Mouse (Mus musculus) myocyte (in vitro differentiated cells): ENCODE measurements around the gene Ubap2.
A peak's percentile ranks its signal among the peaks of the same experiment; 100 is the strongest.

Experiments used
- CEBPB ChIP-seq: IDR thresholded peaks from 2 replicates; pipeline ENCODE4 v1.6.1; 2011; ENCODE audit warnings: mild to moderate bottlenecking, moderate library complexity; ENCODE audit not compliant: poor library complexity, insufficient read depth, severe bottlenecking
- E2F4 ChIP-seq: IDR thresholded peaks from one replicate; pipeline ENCODE4 v1.6.1; 2011; ENCODE audit warnings: mild to moderate bottlenecking, control low read depth, moderate library complexity; ENCODE audit not compliant: insufficient read depth
- MAX ChIP-seq: IDR thresholded peaks from one replicate; pipeline ENCODE4 v1.6.1; 2011; ENCODE audit warnings: low read depth, mild to moderate bottlenecking, control low read depth
- MYOG ChIP-seq, 3 experiments: IDR thresholded peaks; one replicate each; pipeline ENCODE4 v1.6.1; 2011; ENCODE audit warnings: control low read depth in 2 of 3, low read depth in 2 of 3, mild to moderate bottlenecking in 2 of 3; ENCODE audit not compliant: insufficient read length in 2 of 3, control insufficient read depth in 1 of 3, insufficient read depth in 1 of 3
- POLR2A ChIP-seq: IDR thresholded peaks from one replicate; pipeline ENCODE4 v1.6.1; 2011; ENCODE audit warnings: low read depth, mild to moderate bottlenecking, control low read depth, moderate library complexity; ENCODE audit not compliant: insufficient read length
- POLR2AphosphoS2 ChIP-seq: IDR thresholded peaks from one replicate; pipeline ENCODE4 v1.6.1; 2011; ENCODE audit warnings: low read depth, control low read depth; ENCODE audit not compliant: insufficient read length
- REST ChIP-seq: IDR thresholded peaks from one replicate; pipeline ENCODE4 v1.6.1; 2011; ENCODE audit warnings: mild to moderate bottlenecking, control low read depth, moderate library complexity; ENCODE audit not compliant: insufficient read depth, insufficient read length
- TCF12 ChIP-seq: IDR thresholded peaks from one replicate; pipeline ENCODE4 v1.6.1; 2011; ENCODE audit warnings: mild to moderate bottlenecking, control low read depth; ENCODE audit not compliant: poor library complexity, insufficient read depth, severe bottlenecking
- USF1 ChIP-seq: IDR thresholded peaks from one replicate; pipeline ENCODE4 v1.6.1; 2011; ENCODE audit warnings: low read depth, mild to moderate bottlenecking, control low read depth, moderate library complexity

- TF ChIP-seq CEBPB (no peak), POLR2A (no peak), REST (no peak), POLR2AphosphoS2 (peak; percentile 54), TCF12 (no peak), MYOG (IDR thresholded peaks at IDR 0.05; ENCODE audit: control insufficient read depth in 1 of 3, insufficient read depth in 1 of 3, insufficient read length in 2 of 3, low read depth in 2 of 3) (no peak), USF1 (no peak), MAX (no peak), E2F4 (no peak)
These were observed 85.1 kb downstream of the Ubap2 start for GRCm38 (mm10) chr4:41189809-41190208.
